Mouse (Mus musculus) left cerebral cortex, adult 18-20 months (tissue): ENCODE data around the gene Gltp. TPM values are rescaled to one million over a fixed set of nuclear protein-coding genes. Genes with fewer than 3 reads are reported as not detected.

Experiments
- DNase-seq, 2 experiments: peaks; one replicate each; pipeline ENCODE4 v3.0.0; 2021 to 2022; ENCODE audit warnings: low spot score in 2 of 2, mixed read lengths in 1 of 2
- total RNA-seq, 2 experiments: library from RNA; stranded (reverse); gene quantifications; 2 replicates each; pipeline ENCODE4 v1.2.3; 2021

Gene Gltp
- total RNA-seq, 2 experiments from 2014 or later, result 21.6 to 22.4 TPM

DNA sequence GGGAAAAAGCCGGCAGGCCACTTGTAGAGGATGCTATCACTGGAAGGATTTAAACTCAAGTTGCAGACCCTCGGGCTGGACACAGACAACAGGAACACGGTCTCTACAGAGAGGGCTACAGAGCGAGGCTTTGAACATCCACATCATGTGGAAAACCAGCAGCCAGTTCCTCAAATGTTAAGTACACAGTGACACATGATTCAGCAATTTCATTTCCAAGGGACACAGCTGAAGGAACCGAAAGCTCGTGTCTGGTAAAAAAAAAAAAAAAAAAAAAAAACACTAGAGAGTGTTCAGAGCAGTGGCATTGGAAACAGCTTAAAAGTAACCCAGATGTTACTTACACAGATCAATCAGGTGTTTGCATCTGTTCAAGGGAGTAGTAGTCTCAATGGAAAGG lies 29.8 kb downstream of the Gltp start:
- DNase-seq, result no peak

- DNase-seq, result no peak
Measured at GRCm38 (mm10) chr5:114658255-114658654, 32.5 kb downstream of the Gltp start, which contains the start of gene Trpv4. Trpv4 (minus strand) TSS chr5:114658421.

- no peak for DNase-seq
Measured at GRCm38 (mm10) chr5:114657426-114657825, 33.4 kb downstream of the Gltp start.

DNA sequence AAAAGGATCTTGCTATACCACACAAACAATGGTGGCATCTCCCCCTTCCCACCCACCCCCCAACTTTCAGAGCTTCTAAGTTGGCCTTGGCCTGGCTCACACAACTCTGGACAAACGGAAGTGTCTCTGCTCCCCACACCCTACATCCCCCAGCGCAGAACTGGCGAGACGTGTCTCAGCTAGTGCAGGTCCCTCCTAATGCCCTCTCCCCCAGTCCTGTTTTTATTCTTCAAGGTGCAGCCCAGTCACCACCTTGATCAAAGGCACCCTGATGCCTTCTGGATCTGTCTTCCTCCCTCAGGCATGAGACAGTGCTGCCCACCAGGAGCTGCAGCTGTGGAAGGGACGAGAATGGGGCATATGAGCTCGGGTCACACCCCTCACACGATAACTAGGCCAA lies 34.5 kb downstream of the Gltp start:
- DNase-seq, result no peak

GRCm38 (mm10) chr5:114655721-114656120 lies 35.1 kb downstream of the Gltp start:
- no peak for DNase-seq

DNA sequence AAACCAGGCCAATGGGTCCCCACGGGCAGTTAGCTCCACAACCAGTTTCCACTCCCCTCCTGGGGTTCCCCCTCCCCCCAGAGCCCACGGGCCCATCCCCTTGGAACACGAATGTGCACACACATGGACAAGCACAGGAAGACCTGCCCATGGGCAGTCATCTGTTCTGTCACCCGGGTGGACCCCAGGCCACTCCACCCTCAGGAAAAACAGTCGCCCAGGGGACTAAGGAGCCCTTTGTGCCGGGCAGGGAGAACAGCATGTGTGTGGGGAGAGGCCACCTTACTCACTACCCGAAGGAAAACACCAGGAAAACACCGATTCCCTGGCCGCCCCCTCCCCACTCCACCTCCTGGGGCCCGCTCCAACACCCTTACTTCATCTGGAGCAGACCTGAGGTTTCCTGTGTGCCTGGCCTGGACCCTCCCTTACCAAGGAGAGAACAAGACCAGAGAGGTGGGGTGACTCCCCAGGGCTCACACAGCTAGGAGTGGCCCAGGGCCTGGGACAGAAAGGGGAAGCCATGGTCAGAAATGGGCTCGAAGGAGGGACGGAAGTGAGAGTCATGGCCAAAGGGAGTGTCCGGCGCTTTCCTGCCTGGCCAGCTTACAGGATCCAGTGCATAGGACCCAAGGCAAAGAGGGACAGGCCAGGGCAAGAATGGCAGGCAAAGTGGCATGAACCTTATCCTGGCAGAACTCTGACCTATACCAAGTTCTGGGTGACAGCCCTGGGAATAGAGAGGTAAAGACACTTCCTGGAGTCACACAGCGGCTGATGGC lies 36.9 kb downstream of the Gltp start:
- DNase-seq, result no peak

DNA sequence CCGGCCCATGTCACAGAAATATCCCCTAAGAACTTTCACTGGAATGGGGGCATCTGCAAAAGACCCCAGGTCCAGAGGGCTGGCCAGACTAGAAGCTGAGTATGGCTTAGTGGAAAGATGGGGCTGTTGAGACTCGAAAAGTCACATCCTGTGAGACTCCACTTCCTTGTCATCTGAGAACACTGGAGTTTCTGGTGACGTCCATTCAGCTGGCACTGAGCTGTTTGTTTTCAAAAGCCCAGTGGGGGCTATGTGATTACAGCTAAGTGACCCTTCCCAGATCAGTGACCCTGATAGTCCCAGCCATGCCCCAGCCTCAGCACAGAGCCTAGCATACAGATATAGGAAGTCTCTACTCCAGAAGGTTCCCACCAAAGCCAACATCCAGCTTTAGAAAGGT lies 39.3 kb downstream of the Gltp start:
- no peak for DNase-seq

- no peak for DNase-seq
Measured at GRCm38 (mm10) chr5:114651002-114651401, 39.8 kb downstream of the Gltp start.

GRCm38 (mm10) chr5:114648728-114649311 lies 42.0 kb downstream of the Gltp start:
- no peak for DNase-seq

DNA sequence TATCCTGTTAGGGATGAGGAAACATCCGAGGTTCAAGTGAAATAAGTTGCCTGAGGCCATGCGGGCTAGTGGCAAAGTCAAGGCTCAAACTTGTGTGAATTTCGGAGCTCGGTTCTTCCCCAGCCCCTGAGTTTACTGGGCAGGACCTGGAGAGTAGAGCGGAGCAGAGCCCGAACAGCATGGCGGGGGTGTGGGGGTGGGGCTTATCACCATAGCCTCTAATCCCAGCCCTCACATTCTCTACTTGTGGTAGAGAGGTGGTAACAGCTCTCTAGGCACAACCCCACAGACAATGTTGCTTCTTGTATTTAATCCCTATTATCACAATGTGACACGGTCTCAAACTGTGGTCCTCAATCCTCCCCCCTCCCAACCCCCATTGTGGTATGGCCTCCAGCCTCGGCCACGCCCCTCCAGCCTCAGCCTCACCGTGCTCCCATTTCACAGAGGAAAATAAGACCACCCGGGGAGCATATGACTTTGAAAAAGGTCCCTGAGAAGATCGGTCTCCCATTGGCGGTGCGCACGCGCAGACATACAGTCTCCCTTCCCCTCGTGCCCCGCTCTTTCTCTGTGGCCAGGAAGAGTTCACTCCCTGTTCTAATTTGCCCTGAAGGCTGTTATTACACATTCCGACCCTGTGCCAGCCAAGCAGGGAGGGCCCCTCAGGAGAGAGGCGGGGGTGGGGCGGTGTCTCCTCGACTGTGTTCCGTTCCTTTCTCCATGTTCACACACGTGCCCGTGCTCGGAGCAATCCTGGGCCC lies 43.4 kb downstream of the Gltp start:
- no peak for DNase-seq

GRCm38 (mm10) chr5:114645916-114646315 lies 44.9 kb downstream of the Gltp start:
- DNase-seq, result no peak

GRCm38 (mm10) chr5:114644918-114645317 lies 45.9 kb downstream of the Gltp start:
- DNase-seq, result no peak

- no peak for DNase-seq
Measured at GRCm38 (mm10) chr5:114640809-114641208, 50.0 kb downstream of the Gltp start.

- no peak for DNase-seq
Measured at GRCm38 (mm10) chr5:114639645-114639957, 51.2 kb downstream of the Gltp start.

- peak; percentile 78 to 90 for DNase-seq
Measured at GRCm38 (mm10) chr5:114638769-114639644, 51.8 kb downstream of the Gltp start.

GRCm38 (mm10) chr5:114636091-114636490 lies 54.7 kb downstream of the Gltp start:
- no peak for DNase-seq

DNA sequence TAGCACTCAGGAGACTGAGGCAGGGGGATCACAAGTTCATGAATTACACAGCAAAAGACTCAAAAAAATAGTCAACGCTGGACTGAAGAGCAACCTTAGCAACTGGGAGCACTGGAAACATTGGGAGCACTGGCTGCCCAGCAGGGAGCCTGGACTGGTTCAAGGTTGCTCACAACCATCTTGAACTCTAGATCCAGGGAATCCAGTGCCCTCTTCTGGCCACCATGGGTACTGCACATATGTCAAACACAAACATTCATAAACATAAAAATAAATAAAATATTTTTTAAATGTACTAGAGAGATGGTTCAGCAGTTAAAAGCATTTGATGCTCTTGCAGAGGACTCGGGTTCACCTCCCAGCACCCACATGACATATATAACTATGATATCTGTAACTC lies 59.4 kb downstream of the Gltp start:
- no peak for DNase-seq

DNA sequence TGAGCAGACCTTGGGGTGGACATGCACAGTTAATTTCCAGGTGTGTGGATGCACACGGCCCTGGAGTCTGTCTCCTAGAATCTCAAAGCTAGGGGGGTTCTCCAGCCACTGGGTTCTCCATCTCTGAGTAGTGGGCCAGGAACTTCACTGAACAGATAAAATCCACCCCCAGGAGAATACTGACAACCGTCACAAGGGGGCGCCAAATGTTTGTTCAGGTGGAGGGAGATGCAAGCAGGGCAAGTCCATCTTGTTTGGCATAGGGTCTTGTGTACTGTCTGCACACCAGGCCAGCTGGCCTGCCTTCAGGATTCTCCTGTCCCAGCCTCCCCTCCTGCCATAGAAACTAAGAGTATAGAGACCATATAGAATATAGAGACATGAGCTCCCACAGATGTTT lies 65.2 kb downstream of the Gltp start:
- peak; percentile 37 to 72 for DNase-seq

GRCm38 (mm10) chr5:114620305-114620704 lies 70.5 kb downstream of the Gltp start:
- no peak for DNase-seq
